Mouse (Mus musculus) left cerebral cortex, adult 9 months (tissue): Measurements from ENCODE around the gene Hivep3.

ENCODE experiments used
- DNase-seq, 2 experiments: peaks; one replicate each; pipeline ENCODE4 v3.0.0; 2022; ENCODE audit warnings: low spot score in 2 of 2

Gene Hivep3

DNA sequence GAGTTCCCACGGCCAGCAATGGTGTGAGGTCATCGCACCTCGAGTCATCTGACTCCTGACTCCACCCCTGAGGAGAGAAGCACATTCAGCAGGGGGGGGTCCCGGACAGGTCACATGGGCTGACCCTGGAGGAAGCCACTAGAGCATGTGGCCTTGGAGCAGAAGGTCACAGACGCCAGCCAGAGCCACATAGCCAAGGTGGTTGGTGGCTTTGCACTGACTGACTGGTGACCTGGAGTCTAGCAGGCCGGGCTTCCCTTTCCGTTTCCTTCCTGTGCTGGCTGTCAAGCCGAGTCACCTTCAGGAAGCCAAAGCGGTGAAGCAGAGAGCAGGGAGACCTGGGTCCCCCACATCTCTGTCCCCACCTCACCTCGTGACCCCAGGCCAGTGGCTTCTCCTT, 278.2 kb downstream of the Hivep3 start:
- no peak for DNase-seq

DNA sequence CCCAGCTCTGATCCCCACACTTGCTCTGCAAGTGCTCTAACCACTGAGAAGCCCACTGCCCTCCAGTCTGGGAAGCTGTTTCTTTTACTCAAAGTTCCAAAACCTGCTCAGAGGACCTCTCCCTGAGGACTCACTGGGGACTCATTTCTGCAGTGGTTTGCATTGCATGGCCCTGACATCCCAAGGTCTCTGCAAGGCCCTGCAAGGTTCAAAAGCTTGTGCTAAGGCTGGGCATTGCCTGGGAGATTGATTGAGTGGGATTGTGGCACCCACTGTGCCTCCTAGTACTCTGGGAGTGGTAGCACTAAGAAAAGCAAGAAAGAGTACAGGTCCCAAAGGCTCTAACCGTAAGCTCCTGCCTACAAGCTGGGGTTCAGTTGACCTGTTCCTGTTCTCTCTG, 279.3 kb downstream of the Hivep3 start:
- DNase-seq: no peak

DNA sequence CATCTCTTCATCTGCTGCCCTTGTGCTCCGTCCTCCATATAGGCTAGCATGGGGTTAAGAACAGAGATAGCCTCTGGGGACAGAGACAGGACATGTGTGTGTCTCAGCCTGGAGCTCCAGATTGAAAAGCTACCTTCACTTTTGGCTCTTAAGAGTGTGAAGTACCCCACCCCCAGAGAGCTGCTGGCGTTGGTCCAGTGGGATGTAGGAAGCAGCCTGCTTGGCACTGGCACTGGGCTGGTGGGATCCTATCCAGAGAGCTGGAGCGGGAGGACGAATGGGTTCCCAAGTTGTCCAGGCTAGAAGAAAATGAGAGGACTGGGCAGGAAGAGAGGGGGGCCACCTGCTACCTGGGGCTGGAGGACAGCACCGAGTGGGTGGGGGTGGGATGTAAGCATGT, 284.8 kb downstream of the Hivep3 start:
- peak in 1 of 2 experiments; percentile 62 for DNase-seq

GRCm38 (mm10) chr4:120022392-120022791, 288.8 kb downstream of the Hivep3 start:
- no peak for DNase-seq

DNA sequence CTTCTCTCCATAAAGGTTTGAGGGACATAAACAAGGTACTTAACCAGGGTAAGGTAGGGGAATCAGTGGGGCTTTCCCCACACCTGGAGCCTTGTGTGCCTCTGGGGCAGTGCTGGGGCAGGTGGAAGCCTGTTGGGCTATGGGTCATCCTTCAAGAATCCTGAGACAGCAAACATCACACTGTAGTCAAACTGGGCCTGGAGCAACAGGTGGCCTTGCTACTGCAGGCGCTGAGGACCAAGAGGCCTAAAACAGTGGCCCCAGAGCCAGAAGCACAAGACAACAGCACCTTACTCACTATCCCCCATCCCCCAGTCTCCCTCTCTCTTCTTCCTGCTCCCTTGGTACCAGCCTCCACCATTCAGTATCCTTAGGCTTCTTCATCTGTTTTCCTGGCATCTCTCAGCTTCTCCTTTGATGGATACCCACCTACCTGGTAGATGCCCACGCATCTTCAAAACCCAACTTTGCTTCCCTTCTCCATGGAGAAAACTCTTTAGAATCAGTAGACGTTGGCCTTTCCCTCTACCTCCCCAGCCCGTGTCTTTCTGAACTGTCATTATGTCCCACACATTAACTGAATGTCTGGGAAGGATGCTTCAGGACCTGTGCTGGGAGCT, 289.7 kb downstream of the Hivep3 start:
- no peak for DNase-seq

- peak; percentile 65 to 83 for DNase-seq
These were observed 290.5 kb downstream of the Hivep3 start for GRCm38 (mm10) chr4:120024071-120024470.

GRCm38 (mm10) chr4:120027671-120028070, 294.1 kb downstream of the Hivep3 start:
- DNase-seq: no peak

DNA sequence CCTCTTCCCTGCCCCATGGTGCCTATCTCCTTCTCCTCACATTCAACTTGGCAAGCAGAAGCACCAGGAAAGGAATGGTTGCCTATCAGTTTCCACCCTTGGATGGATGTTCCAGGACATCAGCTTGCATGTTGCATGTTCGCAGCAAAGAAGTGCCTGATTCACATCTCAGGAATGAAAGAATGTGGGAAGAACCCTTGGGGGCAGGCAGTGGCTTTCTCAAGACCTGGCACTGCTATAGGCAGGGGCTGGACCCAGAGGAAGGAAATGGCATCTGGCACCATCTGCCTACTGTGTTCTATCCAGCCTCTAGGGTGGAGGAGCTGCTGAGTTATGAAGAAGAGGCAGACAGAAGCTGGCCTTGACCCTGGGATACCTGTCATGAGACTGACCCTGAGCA, 296.4 kb downstream of the Hivep3 start:
- no peak for DNase-seq

GRCm38 (mm10) chr4:120032320-120032983, 298.9 kb downstream of the Hivep3 start:
- peak in 1 of 2 experiments; percentile 71 for DNase-seq

GRCm38 (mm10) chr4:120032984-120033355, 299.4 kb downstream of the Hivep3 start:
- peak in 1 of 2 experiments; percentile 61 for DNase-seq

- DNase-seq: no peak
These were observed 302.7 kb downstream of the Hivep3 start for GRCm38 (mm10) chr4:120036294-120036693.

GRCm38 (mm10) chr4:120037007-120037406, 303.4 kb downstream of the Hivep3 start:
- no peak for DNase-seq

GRCm38 (mm10) chr4:120041520-120041919, 307.9 kb downstream of the Hivep3 start:
- DNase-seq: no peak

DNA sequence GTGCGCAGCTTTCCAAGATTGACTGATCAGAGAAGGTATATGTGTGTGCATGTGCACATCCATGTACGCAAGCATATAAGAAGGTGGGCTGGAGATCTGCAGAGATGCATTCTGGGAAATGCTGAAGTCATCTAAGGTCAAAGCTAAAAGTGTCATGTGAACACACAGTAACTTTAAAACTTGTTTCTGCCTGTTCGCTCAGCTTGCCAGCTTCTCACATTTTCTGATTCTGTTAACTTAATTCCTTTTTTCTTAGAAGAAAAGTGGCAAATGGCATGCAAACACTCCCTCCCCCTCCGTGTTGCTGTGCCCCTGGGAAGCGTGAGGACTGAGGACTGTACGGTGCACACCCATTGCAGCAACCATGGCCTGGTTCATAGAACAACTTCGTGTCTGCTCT, 308.9 kb downstream of the Hivep3 start:
- no peak for DNase-seq

GRCm38 (mm10) chr4:120044612-120045011, 311.0 kb downstream of the Hivep3 start:
- no peak for DNase-seq

GRCm38 (mm10) chr4:120045131-120045537, 311.6 kb downstream of the Hivep3 start:
- peak in 1 of 2 experiments; percentile 89 for DNase-seq

GRCm38 (mm10) chr4:120045871-120046270, 312.3 kb downstream of the Hivep3 start:
- no peak for DNase-seq

DNA sequence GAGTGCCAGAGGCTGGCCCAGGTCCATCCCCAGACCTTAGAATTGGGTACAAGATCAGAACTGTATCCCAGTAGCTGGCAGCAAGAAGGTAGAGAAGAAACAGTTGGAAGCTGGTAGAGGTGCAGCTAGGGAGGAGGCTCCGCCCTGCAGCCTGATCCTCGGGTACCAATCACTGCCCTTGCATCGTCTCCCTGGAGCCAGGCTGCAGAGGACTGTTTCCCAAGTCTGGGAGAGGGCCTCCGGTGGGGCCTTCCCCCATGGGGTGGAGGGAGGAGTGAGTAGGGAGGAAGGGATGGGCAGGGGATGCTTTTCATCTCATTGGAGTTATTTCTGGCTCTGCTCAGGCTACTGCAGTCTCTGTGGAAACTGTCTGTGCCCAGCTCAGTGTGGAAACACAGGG, 313.5 kb downstream of the Hivep3 start:
- DNase-seq: no peak

- no peak for DNase-seq
These were observed 314.7 kb downstream of the Hivep3 start for GRCm38 (mm10) chr4:120048274-120048673.

- no peak for DNase-seq
These were observed 316.3 kb downstream of the Hivep3 start for GRCm38 (mm10) chr4:120049857-120050256.

- DNase-seq: no peak
These were observed 318.9 kb downstream of the Hivep3 start for GRCm38 (mm10) chr4:120052481-120052880.

DNA sequence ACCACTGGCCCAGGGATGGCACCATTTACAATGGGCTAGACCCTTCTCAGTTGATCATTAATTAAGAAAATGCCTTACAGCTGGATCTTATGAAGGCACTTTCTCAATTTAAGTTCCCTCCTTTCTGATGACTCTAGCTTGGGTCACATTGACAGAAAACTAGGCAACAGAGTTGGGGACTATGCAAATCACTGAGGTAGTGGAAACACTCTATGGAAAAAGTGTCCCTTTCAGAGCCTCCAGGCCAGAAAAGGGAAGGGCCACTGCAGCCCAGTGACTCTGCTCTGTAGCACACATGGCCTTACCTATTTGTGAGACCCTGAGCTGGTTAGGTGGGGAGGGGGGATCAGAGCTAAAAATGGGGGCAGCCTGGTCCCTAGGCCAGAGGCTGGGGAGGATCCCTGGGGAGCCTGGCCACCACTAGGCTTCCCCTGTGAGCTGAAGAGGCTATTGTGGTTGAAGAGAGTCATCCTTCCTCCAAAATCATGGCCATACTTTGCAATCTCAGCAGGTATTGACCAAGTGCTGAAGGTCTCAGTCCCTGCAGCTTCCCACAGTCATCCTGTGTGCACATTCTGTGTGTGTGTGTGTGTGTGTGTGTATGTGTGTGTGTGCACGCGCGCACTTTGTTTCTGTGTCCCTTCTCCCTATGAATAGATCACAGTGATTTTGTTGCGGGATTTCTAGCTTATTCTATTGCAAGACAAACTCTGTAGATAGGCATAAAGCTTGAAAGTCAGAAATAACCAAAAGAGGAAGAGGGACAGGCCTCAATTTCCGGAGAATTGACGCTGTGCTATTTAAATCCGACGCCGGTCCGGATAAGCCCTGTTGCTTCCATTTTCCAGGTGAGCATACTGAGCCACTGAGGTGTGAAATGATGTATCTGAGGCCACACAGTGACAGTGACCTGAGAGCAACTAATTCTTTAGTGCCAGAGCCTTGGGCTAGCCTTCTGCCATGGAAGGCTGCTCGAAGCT, 319.7 kb downstream of the Hivep3 start:
- no peak for DNase-seq
